Mouse (Mus musculus): Measurements from ENCODE around the gene Cyp1b1. TPM values are rescaled to one million over a fixed set of nuclear protein-coding genes. Genes with fewer than 3 reads are reported as not detected.

The Cyp1b1 gene
- total RNA-seq (2021) = under 1 TPM; 0.35 to 0.40 TPM
- long read RNA-seq, experiment 1, full-length matches to known transcripts = 1 of 1 reads
- long read RNA-seq, experiment 1, partial matches to known transcripts = 0 of 1 reads
- long read RNA-seq, experiment 1, other reads (novel, unspliced or antisense) = 0 of 1 reads
- long read RNA-seq, experiment 2 = 0 reads

- DNase-seq = no peak
- intact Hi-C loops (cut with DNase I; ENCODE audit: low total_unique reads) = loop anchor here (10.0 kb wide), 1 partner anchor 50 kb away; no protein-coding TSS in a partner anchor
These were observed at the start of gene Cyp1b1 for GRCm38 (mm10) chr17:79714931-79715637. Gene Cyp1b1, minus strand, starts transcription at chr17:79715061.

GRCm38 (mm10) chr17:79761841-79762240 is 47.0 kb upstream of the Cyp1b1 start:
- DNase-seq = no peak
- intact Hi-C loops (cut with DNase I; ENCODE audit: low total_unique reads) = no loop called here

- intact Hi-C loops (cut with DNase I; ENCODE audit: low total_unique reads) = no loop called here
- no peak for DNase-seq
These were observed 39.0 kb upstream of the Cyp1b1 start for GRCm38 (mm10) chr17:79753831-79754230.

- no peak for DNase-seq
- intact Hi-C loops (cut with DNase I; ENCODE audit: low total_unique reads) = no loop called here
These were observed 38.0 kb upstream of the Cyp1b1 start for GRCm38 (mm10) chr17:79752836-79753235.

- DNase-seq = no peak
- intact Hi-C loops (cut with DNase I; ENCODE audit: low total_unique reads) = no loop called here
These were observed 36.9 kb upstream of the Cyp1b1 start for GRCm38 (mm10) chr17:79751661-79752191.

GRCm38 (mm10) chr17:79749647-79750046 is 34.8 kb upstream of the Cyp1b1 start:
- DNase-seq = no peak
- intact Hi-C loops (cut with DNase I; ENCODE audit: low total_unique reads) = no loop called here

GRCm38 (mm10) chr17:79746954-79747353 is 32.1 kb upstream of the Cyp1b1 start:
- no peak for DNase-seq
- intact Hi-C loops (cut with DNase I; ENCODE audit: low total_unique reads) = no loop called here

- no peak for DNase-seq
- intact Hi-C loops (cut with DNase I; ENCODE audit: low total_unique reads) = no loop called here
These were observed 31.3 kb upstream of the Cyp1b1 start for GRCm38 (mm10) chr17:79746146-79746591.

- no peak for DNase-seq
- intact Hi-C loops (cut with DNase I; ENCODE audit: low total_unique reads) = no loop called here
These were observed 30.3 kb upstream of the Cyp1b1 start for GRCm38 (mm10) chr17:79745051-79745731.

- DNase-seq = no peak
- intact Hi-C loops (cut with DNase I; ENCODE audit: low total_unique reads) = no loop called here
These were observed 28.6 kb upstream of the Cyp1b1 start for GRCm38 (mm10) chr17:79743507-79743906.

GRCm38 (mm10) chr17:79742635-79743034 is 27.8 kb upstream of the Cyp1b1 start:
- intact Hi-C loops (cut with DNase I; ENCODE audit: low total_unique reads) = no loop called here

GRCm38 (mm10) chr17:79738847-79739498 is 24.1 kb upstream of the Cyp1b1 start:
- intact Hi-C loops (cut with DNase I; ENCODE audit: low total_unique reads) = no loop called here

More at GRCm38 (mm10) chr17:79742635-79743034, 27.8 kb upstream of the Cyp1b1 start:
- DNase-seq = no peak

GRCm38 (mm10) chr17:79737598-79737997 is 22.7 kb upstream of the Cyp1b1 start:
- intact Hi-C loops (cut with DNase I; ENCODE audit: low total_unique reads) = no loop called here
- DNase-seq = no peak

More at GRCm38 (mm10) chr17:79738847-79739498, 24.1 kb upstream of the Cyp1b1 start:
- no peak for DNase-seq

GRCm38 (mm10) chr17:79733039-79733438 is 18.2 kb upstream of the Cyp1b1 start:
- intact Hi-C loops (cut with DNase I; ENCODE audit: low total_unique reads) = no loop called here
- DNase-seq = no peak

GRCm38 (mm10) chr17:79730988-79731387 is 16.1 kb upstream of the Cyp1b1 start:
- no peak for DNase-seq
- intact Hi-C loops (cut with DNase I; ENCODE audit: low total_unique reads) = no loop called here

GRCm38 (mm10) chr17:79728585-79729503 is 14.0 kb upstream of the Cyp1b1 start:
- intact Hi-C loops (cut with DNase I; ENCODE audit: low total_unique reads) = no loop called here
- no peak for DNase-seq

- DNase-seq = no peak
These were observed 13.3 kb upstream of the Cyp1b1 start for GRCm38 (mm10) chr17:79728053-79728584.

GRCm38 (mm10) chr17:79726613-79727012 is 11.8 kb upstream of the Cyp1b1 start:
- DNase-seq = no peak
- intact Hi-C loops (cut with DNase I; ENCODE audit: low total_unique reads) = no loop called here

More at GRCm38 (mm10) chr17:79728053-79728584, 13.3 kb upstream of the Cyp1b1 start:
- intact Hi-C loops (cut with DNase I; ENCODE audit: low total_unique reads) = no loop called here
